Mouse (Mus musculus) neural tube, embryonic 13.5 days (tissue): Measurements from ENCODE around the gene Ctdspl. TPM values are rescaled to one million over a fixed set of nuclear protein-coding genes. Genes with fewer than 3 reads are reported as not detected.

Source experiments
- ATAC-seq: fragments of 200-750 bp; cut with Nextera tagmentation; 2 replicates; pipeline ENCODE4 v1.8.0; 2017; ENCODE audit warnings: low read depth, mild to moderate bottlenecking, moderate TSS enrichment, moderate library complexity
- H3K27ac ChIP-seq: fragments of 300-500 bp; sonication (generic); replicated peaks from 2 replicates; pipeline ENCODE4 v1.5.1; 2015; ENCODE audit warnings: moderate library complexity, mild to moderate bottlenecking, inconsistent platforms
- H3K27me3 ChIP-seq: fragments of 300-500 bp; sonication (generic); 2 replicates; pipeline ENCODE4 v1.6.1; 2015; ENCODE audit warnings: mild to moderate bottlenecking, inconsistent platforms
- H3K36me3 ChIP-seq: fragments of 300-500 bp; sonication (generic); 2 replicates; pipeline ENCODE4 v1.6.1; 2015; ENCODE audit warnings: mild to moderate bottlenecking, inconsistent platforms
- H3K4me1 ChIP-seq: fragments of 300-500 bp; sonication (generic); replicated peaks from 2 replicates; pipeline ENCODE4 v1.6.1; 2015; ENCODE audit warnings: inconsistent platforms
- H3K4me2 ChIP-seq: fragments of 300-500 bp; sonication (generic); 2 replicates; pipeline ENCODE4 v1.6.1; 2015; ENCODE audit warnings: inconsistent platforms, mild to moderate bottlenecking, moderate library complexity
- H3K4me3 ChIP-seq: fragments of 300-500 bp; sonication (generic); 2 replicates; pipeline ENCODE4 v1.5.1; 2015; ENCODE audit warnings: mild to moderate bottlenecking, inconsistent platforms
- H3K9ac ChIP-seq: fragments of 300-500 bp; sonication (generic); 2 replicates; pipeline ENCODE4 v1.6.1; 2015; ENCODE audit warnings: moderate library complexity, mild to moderate bottlenecking, inconsistent platforms
- H3K9me3 ChIP-seq: fragments of 300-500 bp; sonication (generic); 2 replicates; pipeline ENCODE4 v1.6.1; 2016; ENCODE audit warnings: inconsistent platforms
- WGBS: fragments of 180-500 bp; shearing (Covaris S2); methylation state at CpG from one replicate; pipeline ENCODE4 v1.1.7; 2015; 5-methylcytosine and 5-hydroxymethylcytosine counted together
- polyA plus RNA-seq: library from polyadenylated mRNA; unstranded; fragments of >200 nt; fragmentation: Nextera tagmentation; extraction: Ambion mirVana; gene quantifications from 2 replicates; pipeline ENCODE4 v1.2.1, GENCODE M21; 2015

The Ctdspl gene
- polyA plus RNA-seq, 1 experiment from 2014 or later: 6.8 TPM

- Histone ChIP-seq H3K4me3 (no peak overlapping the region), H3K9me3 (no peaks in the 10 kb centered on the region), H3K4me2 (no peak overlapping the region), H3K36me3 (no peaks in the 10 kb centered on the region), H3K9ac (no peak overlapping the region), H3K27ac (no peak overlapping the region), H3K27me3 (no peaks in the 10 kb centered on the region), H3K4me1 (peaks cover 12% of the 10 kb centered on the region)
- ATAC-seq: no peak
- WGBS: 84% methylated on average over 6 of the region's 6 CpGs
Observed at GRCm38 (mm10) chr9:118995539-118995938, 69.3 kb downstream of the Ctdspl start.

DNA sequence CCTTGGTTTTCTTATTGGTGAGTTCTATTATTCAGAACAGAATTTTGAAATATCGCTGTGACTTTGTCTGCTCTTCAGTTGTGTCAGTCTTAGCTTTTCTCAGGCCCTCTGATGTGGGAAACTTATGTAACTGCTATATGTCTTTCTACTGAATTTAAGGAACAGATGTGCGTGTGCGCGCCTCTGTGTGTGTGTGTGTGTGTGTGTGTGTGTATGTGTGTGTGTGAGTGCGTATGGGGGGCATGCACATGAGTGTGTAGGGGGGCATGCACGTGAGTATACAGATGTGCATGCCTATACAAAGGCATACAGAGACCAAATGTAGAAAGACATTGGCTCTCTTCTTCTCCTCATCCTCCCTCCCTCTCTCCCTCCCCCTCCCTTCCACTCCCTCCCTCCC is 71.0 kb downstream of the Ctdspl start:
- H3K27me3 ChIP-seq: no peaks in the 10 kb centered on the region
- ATAC-seq: no peak
- H3K4me3 ChIP-seq: no peak overlapping the region
- 95% methylated on average over 6 of the region's 6 CpGs for WGBS
- peaks cover 6% of the 10 kb centered on the region; the same call in 1 of the 2 replicates for H3K4me1 ChIP-seq
- H3K4me2 ChIP-seq: no peak overlapping the region
- no peak overlapping the region for H3K9ac ChIP-seq
- H3K9me3 ChIP-seq: no peaks in the 10 kb centered on the region
- no peak overlapping the region for H3K27ac ChIP-seq
- no peaks in the 10 kb centered on the region for H3K36me3 ChIP-seq

DNA sequence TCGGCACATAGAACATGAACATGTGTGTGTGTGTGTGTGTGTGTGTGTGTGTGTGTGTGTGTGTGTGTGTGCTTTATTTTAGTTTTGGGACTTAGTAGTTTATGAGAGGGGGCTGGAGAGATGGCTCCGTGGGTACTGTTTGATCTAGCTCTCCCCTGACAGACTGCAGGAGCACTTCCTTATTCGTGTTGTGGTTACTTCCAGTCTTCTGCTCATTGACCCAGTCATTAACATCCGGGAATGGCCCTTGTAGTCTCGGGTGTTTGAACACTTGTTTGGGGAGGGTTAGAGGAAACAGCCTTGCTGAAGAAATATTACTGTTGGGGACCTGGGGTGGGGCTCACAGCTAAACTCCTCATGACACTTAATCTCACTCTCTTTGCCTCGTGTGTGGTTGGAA is 73.9 kb downstream of the Ctdspl start:
- peaks cover 13% of the 10 kb centered on the region for H3K4me1 ChIP-seq
- WGBS: 57% methylated on average over 6 of the region's 6 CpGs
- no peak overlapping the region for H3K4me2 ChIP-seq
- H3K27ac ChIP-seq: no peak overlapping the region
- no peaks in the 10 kb centered on the region for H3K36me3 ChIP-seq
- no peaks in the 10 kb centered on the region for H3K27me3 ChIP-seq
- no peak for ATAC-seq
- no peaks in the 10 kb centered on the region for H3K9me3 ChIP-seq
- no peak overlapping the region for H3K9ac ChIP-seq
- no peak overlapping the region for H3K4me3 ChIP-seq

- no peak overlapping the region for H3K4me3 ChIP-seq
- no peak overlapping the region for H3K9ac ChIP-seq
- WGBS: 83% methylated on average over 17 of the region's 17 CpGs
- no peak overlapping the region for H3K27ac ChIP-seq
- H3K36me3 ChIP-seq: no peaks in the 10 kb centered on the region
- ATAC-seq: no peak
- peaks cover 20% of the 10 kb centered on the region for H3K4me1 ChIP-seq
- H3K4me2 ChIP-seq: no peak overlapping the region
- H3K27me3 ChIP-seq: no peaks in the 10 kb centered on the region
- H3K9me3 ChIP-seq: no peaks in the 10 kb centered on the region
Observed at GRCm38 (mm10) chr9:119002267-119002666, 76.0 kb downstream of the Ctdspl start.

DNA sequence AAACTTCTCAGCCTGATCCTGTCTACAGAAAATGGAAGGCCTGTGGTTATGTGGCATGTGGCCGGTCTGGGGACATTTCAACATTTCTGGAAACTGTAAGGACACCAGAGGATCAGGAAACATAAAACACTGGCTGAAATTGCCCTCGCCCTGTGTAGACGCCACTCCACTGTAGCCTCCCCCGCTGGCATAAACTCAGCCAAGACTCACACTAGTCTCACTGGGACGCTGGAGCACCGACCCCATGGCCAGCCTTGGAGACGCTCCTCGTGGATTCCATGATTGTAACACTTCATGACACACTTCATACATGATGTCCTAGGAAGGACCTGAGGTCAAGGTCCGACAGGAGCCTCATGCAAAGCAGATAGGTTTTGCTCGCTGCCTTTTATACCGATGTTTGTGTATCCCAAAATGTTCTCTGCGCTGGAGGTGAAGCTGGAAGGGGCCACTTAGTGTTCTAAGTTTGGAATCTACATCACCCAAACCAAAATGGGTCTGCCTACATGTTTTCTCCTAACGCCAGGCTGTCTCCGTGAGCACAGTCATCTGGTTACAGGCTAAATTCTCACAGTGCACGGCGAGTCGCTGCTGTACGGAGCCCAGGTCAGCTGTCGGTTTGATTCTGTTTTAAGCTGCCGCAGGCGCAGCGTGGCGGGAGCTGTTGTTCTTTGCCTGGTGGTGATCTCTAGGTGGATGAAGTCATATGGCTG is 77.9 kb downstream of the Ctdspl start:
- Histone ChIP-seq H3K9ac (no peak overlapping the region), H3K9me3 (no peaks in the 10 kb centered on the region), H3K36me3 (no peaks in the 10 kb centered on the region), H3K4me1 (peaks cover 25% of the 10 kb centered on the region), H3K4me2 (no peak overlapping the region), H3K27ac (no peak overlapping the region), H3K27me3 (no peaks in the 10 kb centered on the region), H3K4me3 (no peak overlapping the region)
- no peak for ATAC-seq
- WGBS: 91% methylated on average over 23 of the region's 23 CpGs

DNA sequence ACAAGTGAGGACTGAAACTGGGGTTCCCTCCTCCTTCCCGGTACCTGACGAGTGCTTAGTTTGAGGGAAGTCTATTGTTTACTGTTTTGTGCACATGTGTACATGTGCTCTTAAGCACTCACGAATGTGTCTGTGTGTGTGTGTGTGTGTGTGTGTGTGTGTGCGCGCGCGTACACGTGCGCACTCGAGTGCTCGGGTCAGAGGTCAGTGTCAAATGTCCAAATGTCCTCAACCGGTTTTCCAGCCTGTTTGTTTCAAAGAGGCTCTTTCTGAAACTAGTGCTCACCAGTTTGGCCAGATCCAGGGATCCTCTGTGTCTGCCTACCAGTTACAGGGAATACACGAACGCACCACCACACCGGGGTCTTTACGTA is 78.4 kb downstream of the Ctdspl start:
- Histone ChIP-seq H3K36me3 (no peaks in the 10 kb centered on the region), H3K27me3 (no peaks in the 10 kb centered on the region), H3K9ac (no peak overlapping the region), H3K4me1 (peaks cover 28% of the 10 kb centered on the region), H3K9me3 (no peaks in the 10 kb centered on the region), H3K4me2 (no peak overlapping the region), H3K27ac (no peak overlapping the region), H3K4me3 (no peak overlapping the region)
- 88% methylated on average over 16 of the region's 16 CpGs for WGBS
- no peak for ATAC-seq

DNA sequence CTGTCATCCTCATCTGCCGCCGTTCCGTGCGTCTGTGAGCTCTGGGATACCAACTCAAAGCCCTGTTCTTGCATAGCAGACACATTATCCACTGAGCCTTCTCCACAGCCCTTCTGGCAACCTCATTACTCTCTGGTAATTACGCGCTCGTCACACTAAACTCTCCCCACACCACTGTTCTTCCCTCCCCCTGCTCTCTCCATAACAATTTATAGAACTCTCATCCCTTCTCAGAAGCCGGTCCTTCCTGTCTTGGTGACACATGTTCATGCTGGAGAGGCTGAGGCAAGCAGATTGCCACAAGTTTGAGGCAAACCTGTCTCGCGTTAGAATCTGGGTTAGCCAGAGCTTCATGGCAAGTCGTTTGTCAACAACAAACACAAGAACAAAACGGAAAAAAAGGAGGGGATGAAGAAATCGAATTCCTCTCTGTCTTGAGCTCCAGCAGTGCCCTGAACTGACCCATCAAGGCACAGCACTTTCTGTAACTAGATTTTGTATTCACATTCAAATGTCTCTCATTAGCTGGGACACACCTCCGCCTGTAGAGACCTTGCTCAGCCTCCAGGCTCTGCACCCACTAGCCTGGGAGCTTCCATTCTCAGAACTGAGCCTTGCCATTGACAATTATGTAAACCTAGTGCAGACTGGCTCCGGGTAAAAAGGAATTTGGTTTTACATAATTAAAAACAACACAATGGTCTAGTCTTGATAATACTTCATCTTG is 79.2 kb downstream of the Ctdspl start:
- Histone ChIP-seq H3K9me3 (no peaks in the 10 kb centered on the region), H3K4me1 (peaks cover 28% of the 10 kb centered on the region), H3K27me3 (no peaks in the 10 kb centered on the region), H3K4me2 (no peak overlapping the region), H3K36me3 (no peaks in the 10 kb centered on the region), H3K27ac (no peak overlapping the region; the same call in 1 of the 2 replicates), H3K4me3 (no peak overlapping the region), H3K9ac (no peak overlapping the region)
- ATAC-seq: no peak
- WGBS: 50% methylated on average over 15 of the region's 15 CpGs

DNA sequence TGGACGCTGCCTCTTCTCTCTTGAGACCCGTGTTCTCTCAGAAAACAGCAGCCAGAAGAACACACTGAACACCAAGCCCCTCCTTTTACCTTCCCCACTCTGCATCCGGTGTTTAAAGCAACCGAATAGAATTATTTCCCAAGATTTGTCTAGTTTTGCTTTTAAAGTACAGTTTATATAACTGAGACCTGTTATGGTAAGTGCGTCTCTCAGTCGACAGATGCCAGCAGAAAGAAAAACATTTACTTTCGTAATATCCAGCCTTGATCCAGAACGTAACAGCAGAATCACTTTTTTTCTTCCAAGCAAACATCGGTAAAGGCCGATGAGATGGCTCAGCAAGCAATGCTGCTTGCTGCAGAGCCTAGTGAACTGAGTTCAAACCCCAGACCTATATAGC is 81.0 kb downstream of the Ctdspl start:
- Histone ChIP-seq H3K4me1 (peaks cover 25% of the 10 kb centered on the region), H3K9me3 (no peaks in the 10 kb centered on the region), H3K9ac (no peak overlapping the region), H3K4me3 (no peak overlapping the region), H3K4me2 (no peak overlapping the region), H3K36me3 (0 out of 2 replicates have a peak, but pooled peaks cover 6% of the 10 kb centered on the region), H3K27ac (no peak overlapping the region), H3K27me3 (no peaks in the 10 kb centered on the region)
- no peak for ATAC-seq
- 87% methylated on average over 10 of the region's 10 CpGs for WGBS

DNA sequence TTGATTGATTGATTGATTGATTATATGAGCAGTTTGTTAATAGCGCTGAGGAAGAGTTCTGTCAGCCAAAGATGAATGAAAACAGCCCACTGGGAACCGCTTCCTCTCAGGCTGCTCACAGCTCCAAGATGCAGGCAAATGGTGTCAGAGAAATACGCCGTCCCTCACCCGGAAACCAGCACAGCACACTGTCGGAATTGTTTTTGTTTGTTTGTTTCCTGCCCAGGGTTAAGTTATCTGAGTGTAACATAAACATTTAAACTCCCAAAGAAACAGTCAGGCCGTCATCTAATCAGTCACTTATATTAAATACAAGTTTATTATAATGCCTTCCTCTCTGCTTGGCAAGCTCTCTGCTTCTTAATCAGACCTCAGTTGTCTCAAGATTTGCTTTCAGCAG is 82.6 kb downstream of the Ctdspl start:
- no peak overlapping the region for H3K4me3 ChIP-seq
- H3K27ac ChIP-seq: no peak overlapping the region
- H3K9ac ChIP-seq: no peak overlapping the region
- no peaks in the 10 kb centered on the region for H3K9me3 ChIP-seq
- 63% methylated on average over 7 of the region's 7 CpGs for WGBS
- peaks cover 11% of the 10 kb centered on the region; the same call in 1 of the 2 replicates for H3K36me3 ChIP-seq
- no peak overlapping the region for H3K4me2 ChIP-seq
- no peaks in the 10 kb centered on the region for H3K27me3 ChIP-seq
- H3K4me1 ChIP-seq: peaks cover 25% of the 10 kb centered on the region
- no peak for ATAC-seq

GRCm38 (mm10) chr9:119010156-119010710 is 84.0 kb downstream of the Ctdspl start:
- Histone ChIP-seq H3K4me2 (no peak overlapping the region), H3K9me3 (no peaks in the 10 kb centered on the region), H3K27ac (no peak overlapping the region), H3K27me3 (no peaks in the 10 kb centered on the region), H3K4me3 (no peak overlapping the region), H3K4me1 (peaks cover 18% of the 10 kb centered on the region), H3K36me3 (peaks cover 21% of the 10 kb centered on the region), H3K9ac (no peak overlapping the region)
- WGBS: 88% methylated on average over 13 of the region's 13 CpGs
- ATAC-seq: no peak

GRCm38 (mm10) chr9:119016785-119017507 is 90.7 kb downstream of the Ctdspl start:
- H3K4me1 ChIP-seq: no peaks in the 10 kb centered on the region
- H3K4me2 ChIP-seq: no peak overlapping the region
- H3K27ac ChIP-seq: no peak overlapping the region
- H3K9me3 ChIP-seq: no peaks in the 10 kb centered on the region
- ATAC-seq: no peak
- H3K9ac ChIP-seq: no peak overlapping the region
- 84% methylated on average over 7 of the region's 7 CpGs for WGBS
- no peak overlapping the region for H3K4me3 ChIP-seq
- no peaks in the 10 kb centered on the region for H3K27me3 ChIP-seq
- H3K36me3 ChIP-seq: peaks cover 23% of the 10 kb centered on the region

GRCm38 (mm10) chr9:119021731-119022130 is 95.5 kb downstream of the Ctdspl start:
- Histone ChIP-seq H3K4me3 (no peak overlapping the region), H3K27me3 (no peaks in the 10 kb centered on the region), H3K9me3 (no peaks in the 10 kb centered on the region), H3K9ac (no peak overlapping the region), H3K36me3 (peaks cover 8% of the 10 kb centered on the region), H3K4me2 (no peak overlapping the region), H3K4me1 (no peaks in the 10 kb centered on the region), H3K27ac (no peak overlapping the region)
- 72% methylated on average over 7 of the region's 7 CpGs for WGBS
- no peak for ATAC-seq
